Comparison of ENCODE assay signal across 37 mouse cellular contexts in the genomic region with DNA sequence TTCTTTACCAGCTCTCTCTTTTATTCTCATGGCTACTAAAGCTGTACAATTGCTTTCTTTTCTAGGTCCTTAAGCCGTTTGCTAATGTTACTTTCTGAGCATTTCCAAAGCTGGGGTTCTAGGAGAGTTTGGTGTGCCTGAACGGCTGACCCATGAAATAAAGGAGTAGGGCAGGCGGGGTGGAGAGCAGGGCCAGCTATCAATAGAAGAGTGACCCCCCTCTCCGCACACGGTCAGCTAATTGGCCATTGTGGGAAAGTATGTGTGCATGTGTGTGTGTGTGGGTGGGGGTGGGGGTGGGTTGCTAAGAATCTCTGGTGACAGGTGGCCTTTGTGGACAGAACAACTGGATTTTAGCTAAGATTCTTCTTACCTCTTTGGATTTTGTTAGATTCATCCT. TPM values are rescaled to one million over a fixed set of nuclear protein-coding genes. Genes with fewer than 3 reads are reported as not detected.
DNase-seq lines count a peak whose midpoint lies in the region; ATAC-seq and TF ChIP-seq lines count a peak whose summit lies in the region.
"Had no signal": no experiment of that assay in that cellular context is flagged by ENCODE, and none has a peak within 500 bp of the region (broad histone marks: within the 10 kb centered on the region; RNA-seq: fewer than 3 reads in every experiment).

No protein-coding gene starts in this region.

- no peaks in the 10 kb centered on the region for H3K36me3 ChIP-seq in heart, embryonic 10.5 days
- H3K36me3 ChIP-seq in testis, adult 2 months (ENCODE audit: control insufficient read depth, insufficient read depth, low read length) = no peaks in the 10 kb centered on the region
- no peaks in the 10 kb centered on the region for H3K36me3 ChIP-seq in liver, postnatal 0 days (replicated peaks; ENCODE audit: insufficient read depth, low read length)
- H3K36me3 ChIP-seq: kidney, embryonic 15.5 days; limb, embryonic 13.5 days had no signal

- DNase-seq in embryo, embryonic 10 days (ENCODE audit: low spot score) = peak; percentile 63
- no peak for DNase-seq in embryo, embryonic 11 days
- DNase-seq in heart, embryonic 10.5 days (ENCODE audit: low spot score) = no peak
- DNase-seq in heart, postnatal 4 days = no peak
- no peak for DNase-seq in testis, postnatal 10 days (ENCODE audit: low spot score)
- DNase-seq in spleen, postnatal 14 days (ENCODE audit: low spot score in 2 of 2) = no peak
- DNase-seq in liver, postnatal 0 days = no peak
- DNase-seq: adrenal gland, postnatal 10 days; cerebellum, adult 11 months; cerebellum, adult 9-10 months; cerebellum, postnatal 36 days; gastrocnemius, postnatal 14 days; kidney, adult 18-20 months; kidney, postnatal 25 days; lung, postnatal 36 days; right cerebral cortex, postnatal 25 days; thymus, adult 2 months had no signal

- H3K4me1 ChIP-seq in heart, embryonic 10.5 days = peaks cover 15% of the 10 kb centered on the region
- H3K4me1 ChIP-seq in testis, adult 2 months (ENCODE audit: control insufficient read depth, insufficient read depth, low read length) = 0 out of 2 replicates have a peak, but pooled peaks cover 2% of the 10 kb centered on the region
- no peaks in the 10 kb centered on the region for H3K4me1 ChIP-seq in liver, postnatal 0 days (ENCODE audit: insufficient read depth)

- no peak overlapping the region for H3K4me3 ChIP-seq in heart, embryonic 10.5 days
- peak overlapping the region; percentile 49 for H3K4me3 ChIP-seq in testis, adult 2 months (ENCODE audit: control insufficient read depth, low read depth, low read length)
- H3K4me3 ChIP-seq in liver, postnatal 0 days (ENCODE audit: low read depth, low read length) = no peak overlapping the region
- H3K4me3 ChIP-seq: kidney, embryonic 15.5 days; limb, embryonic 13.5 days had no signal

- no peak overlapping the region for H3K4me2 ChIP-seq in liver, postnatal 0 days (ENCODE audit: low read depth, low read length)
- H3K4me2 ChIP-seq: heart, embryonic 11.5 days; kidney, embryonic 15.5 days; limb, embryonic 13.5 days; liver, embryonic 11.5 days had no signal

- H3K27me3 ChIP-seq in heart, embryonic 10.5 days (ENCODE audit: insufficient read depth, poor library complexity, severe bottlenecking) = no peaks in the 10 kb centered on the region
- H3K27me3 ChIP-seq in testis, adult 2 months (ENCODE audit: control insufficient read depth, insufficient read depth, low read length) = no peaks in the 10 kb centered on the region
- no peaks in the 10 kb centered on the region for H3K27me3 ChIP-seq in liver, postnatal 0 days (ENCODE audit: insufficient read depth, low read length)
- H3K27me3 ChIP-seq: CH12.LX; kidney, embryonic 15.5 days; limb, embryonic 13.5 days had no signal

- no peaks in the 10 kb centered on the region for H3K9me3 ChIP-seq in heart, embryonic 10.5 days
- no peaks in the 10 kb centered on the region for H3K9me3 ChIP-seq in liver, postnatal 0 days (ENCODE audit: low read length)
- H3K9me3 ChIP-seq: kidney, embryonic 15.5 days; limb, embryonic 13.5 days had no signal

- TF ChIP-seq POLR2A in testis, adult 2 months (IDR thresholded peaks at IDR 0.05; ENCODE audit: control insufficient read depth, low read depth, low read length) = no peak

- TF ChIP-seq EP300 in liver, postnatal 0 days (IDR thresholded peaks at IDR 0.05; ENCODE audit: low read depth) = no peak

- no peak for TF ChIP-seq CTCF in testis, adult 2 months (IDR thresholded peaks at IDR 0.05; ENCODE audit: control insufficient read depth, insufficient read depth, insufficient replicate concordance, low read depth, low read length)
- no peak for TF ChIP-seq CTCF in liver, postnatal 0 days (IDR thresholded peaks at IDR 0.05; ENCODE audit: low read depth)

- H3K27ac ChIP-seq in heart, embryonic 10.5 days = peak overlapping the region; percentile 36; the same call in 1 of the 2 replicates
- no peak overlapping the region for H3K27ac ChIP-seq in testis, adult 2 months (ENCODE audit: control insufficient read depth, insufficient read depth, low read depth, low read length)
- no peak overlapping the region for H3K27ac ChIP-seq in liver, postnatal 0 days (ENCODE audit: low read depth)
- H3K27ac ChIP-seq: kidney, embryonic 15.5 days; limb, embryonic 13.5 days had no signal

- no peak overlapping the region for H3K9ac ChIP-seq in liver, postnatal 0 days (replicated peaks)
- H3K9ac ChIP-seq: kidney, embryonic 15.5 days; limb, embryonic 13.5 days had no signal

- 72% methylated on average over 5 of the region's 5 CpGs for WGBS in heart, embryonic 10.5 days
- 73% methylated on average over 5 of the region's 5 CpGs for WGBS in liver, postnatal 0 days (ENCODE audit: insufficient replicate concordance)

- ATAC-seq in liver, postnatal 0 days = no peak
- ATAC-seq: hindbrain, embryonic 16.5 days had no signal

RNA-seq across cellular contexts. Expression of gene Cpa5, which starts 0.4 kb away (rescaled TPM):
- polyA plus RNA-seq in heart, embryonic 10.5 days (2016; fragmentation: Nextera tagmentation; extraction: Ambion mirVana) = 0.97 and 2.1 TPM in 2 replicates
- under 1 TPM; 0.20 to 0.38 TPM for total RNA-seq in heart, postnatal 4 days (2021)
- 76.6 and 89.5 TPM in 2 replicates for polyA plus RNA-seq in testis, adult 2 months (2012; rRNA removed)
- not detected in 2 replicates for polyA plus RNA-seq in liver, postnatal 0 days (2015; fragmentation: Nextera tagmentation; extraction: Ambion mirVana)
- total RNA-seq: adrenal gland, postnatal 10 days; CH12.LX; ES-E14; granulocyte monocyte progenitor cell, adult 5-6 weeks; hematopoietic stem cell, adult 5-6 weeks; layer of hippocampus, adult 18-20 months; layer of hippocampus, postnatal 10 days; left cerebral cortex, adult 18-20 months; left cerebral cortex, postnatal 25 days; megakaryocyte, adult 5-6 weeks; midbrain, postnatal 0 days had no signal
- polyA plus RNA-seq: C2C12; liver, embryonic 11.5 days; liver, embryonic 16.5 days; lung, embryonic 16.5 days; midbrain, postnatal 0 days; neural tube, embryonic 14.5 days; thymus, adult 2 months had no signal

RNA-seq across cellular contexts. Expression of gene Cpa1, which starts 27.8 kb away (rescaled TPM):
- polyA plus RNA-seq in heart, embryonic 10.5 days (2016; fragmentation: Nextera tagmentation; extraction: Ambion mirVana) = 3.9 and 4.3 TPM in 2 replicates
- total RNA-seq in heart, postnatal 4 days (2021) = 1 to 10 TPM; 3.4 to 3.7 TPM
- polyA plus RNA-seq in testis, adult 2 months (2012; rRNA removed) = 0.28 and 0.62 TPM in 2 replicates
- polyA plus RNA-seq in liver, postnatal 0 days (2015; fragmentation: Nextera tagmentation; extraction: Ambion mirVana) = 0.15 and 2.7 TPM in 2 replicates
- total RNA-seq: CH12.LX; ES-E14; gastrocnemius, postnatal 14 days; granulocyte monocyte progenitor cell, adult 5-6 weeks; hematopoietic stem cell, adult 5-6 weeks; layer of hippocampus, adult 18-20 months; layer of hippocampus, postnatal 10 days; left cerebral cortex, adult 18-20 months; left cerebral cortex, postnatal 25 days; megakaryocyte, adult 5-6 weeks had no signal
- polyA plus RNA-seq: C2C12; thymus, adult 2 months had no signal

RNA-seq across cellular contexts. Expression of gene Cpa4, which starts 43.0 kb away (rescaled TPM):
- polyA plus RNA-seq in heart, embryonic 10.5 days (2016; fragmentation: Nextera tagmentation; extraction: Ambion mirVana) = 1.2 and 1.7 TPM in 2 replicates
- under 1 TPM; 0.16 to 0.19 TPM for total RNA-seq in heart, postnatal 4 days (2021)
- 0.05 TPM in 1 of 2 replicates, not detected in the other for polyA plus RNA-seq in testis, adult 2 months (2012; rRNA removed)
- polyA plus RNA-seq in liver, postnatal 0 days (2015; fragmentation: Nextera tagmentation; extraction: Ambion mirVana) = 0.05 TPM in 1 of 2 replicates, not detected in the other
- total RNA-seq: CH12.LX; ES-E14; granulocyte monocyte progenitor cell, adult 5-6 weeks; hematopoietic stem cell, adult 5-6 weeks; layer of hippocampus, adult 18-20 months; layer of hippocampus, postnatal 10 days; megakaryocyte, adult 5-6 weeks had no signal
- polyA plus RNA-seq: C2C12 had no signal

Comparison
In these comparisons a context has a peak if more than half of its experiments do, and no peak if none do; other contexts are left out.
1. RNA of gene Cpa5, which starts 0.4 kb away (polyA plus RNA-seq): 76.6 to 89.5 TPM in testis, adult 2 months; 0.97 to 2.1 TPM in heart, embryonic 10.5 days and not detected in liver, postnatal 0 days; every median in the first group is over 10 times any median in the second.